Mouse (Mus musculus) hindbrain, embryonic 11.5 days (tissue): ENCODE measurements around the gene Zfp654. TPM values are rescaled to one million over a fixed set of nuclear protein-coding genes. Genes with fewer than 3 reads are reported as not detected.

ENCODE experiments used
- ATAC-seq: fragments of 200-750 bp; cut with Nextera tagmentation; 2 replicates; pipeline ENCODE4 v1.8.0; 2017; ENCODE audit warnings: mild to moderate bottlenecking, moderate TSS enrichment, moderate library complexity; ENCODE audit not compliant: low FRiP score
- DNase-seq: peaks from one replicate; pipeline ENCODE4 v3.0.0-alpha.2; 2015; ENCODE audit warnings: low spot score
- H3K27ac ChIP-seq: fragments of 300-500 bp; sonication (generic); 2 replicates; pipeline ENCODE4 v1.5.1; 2014; ENCODE audit warnings: mild to moderate bottlenecking, low read depth, low read length
- H3K27me3 ChIP-seq: fragments of 300-500 bp; sonication (generic); 2 replicates; pipeline ENCODE4 v1.6.1; 2014; ENCODE audit warnings: mild to moderate bottlenecking, low read length, moderate library complexity, mixed read lengths; ENCODE audit not compliant: control insufficient read depth, insufficient read depth
- H3K36me3 ChIP-seq: fragments of 300-500 bp; sonication (generic); 2 replicates; pipeline ENCODE4 v1.6.1; 2014; ENCODE audit warnings: mild to moderate bottlenecking, low read length, moderate library complexity, mixed read lengths; ENCODE audit not compliant: control insufficient read depth, insufficient read depth
- H3K4me1 ChIP-seq: fragments of 300-500 bp; sonication (generic); replicated peaks from 2 replicates; pipeline ENCODE4 v1.6.1; 2014; ENCODE audit warnings: low read length, mixed read lengths; ENCODE audit not compliant: control insufficient read depth, insufficient read depth
- H3K4me2 ChIP-seq: fragments of 300-500 bp; sonication (generic); replicated peaks from 2 replicates; pipeline ENCODE4 v1.6.1; 2014; ENCODE audit warnings: mild to moderate bottlenecking, low read depth, low read length
- H3K4me3 ChIP-seq: fragments of 300-500 bp; sonication (generic); 2 replicates; pipeline ENCODE4 v1.5.1; 2014; ENCODE audit warnings: low read depth, low read length
- H3K9ac ChIP-seq: fragments of 300-500 bp; sonication (generic); 2 replicates; pipeline ENCODE4 v1.6.1; 2014; ENCODE audit warnings: low read depth, low read length
- H3K9me3 ChIP-seq: fragments of 300-500 bp; sonication (generic); 2 replicates; pipeline ENCODE4 v1.6.1; 2016; ENCODE audit warnings: low read length; ENCODE audit not compliant: control insufficient read depth
- WGBS: fragments of 180-500 bp; shearing (Covaris S2); extraction: QIAGEN DNeasy Blood & Tissue Kit; methylation state at CpG from one replicate; pipeline ENCODE4 v1.1.7; 2014; 5-methylcytosine and 5-hydroxymethylcytosine counted together
- polyA plus RNA-seq: library from polyadenylated mRNA; unstranded; fragments of >200 nt; fragmentation: Nextera tagmentation; extraction: Ambion mirVana; gene quantifications from 2 replicates; pipeline ENCODE4 v1.2.1, GENCODE M21; 2014

Zfp654 gene
- polyA plus RNA-seq, 1 experiment from 2014 or later = 7.6 TPM

DNA sequence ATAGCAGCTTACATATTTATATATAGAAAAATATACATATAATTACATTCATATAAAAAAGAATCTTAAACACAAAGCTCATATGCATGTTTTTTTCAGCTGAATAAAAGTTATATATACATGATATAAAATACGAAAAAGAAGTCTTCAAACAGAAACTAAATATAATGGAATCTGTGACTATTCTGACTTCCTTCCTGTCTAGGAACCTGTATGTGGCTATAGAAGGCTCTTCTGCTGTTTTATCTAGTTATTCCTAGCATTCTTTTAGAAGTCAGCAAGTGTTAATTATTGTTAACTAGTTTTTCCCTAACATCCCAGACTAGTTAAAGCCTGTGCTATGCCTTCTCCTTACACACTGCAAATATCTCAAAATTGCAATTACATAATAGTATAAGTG is 27.6 kb downstream of the Zfp654 start:
- Histone ChIP-seq H3K4me3 (no peak overlapping the region), H3K27me3 (no peaks in the 10 kb centered on the region), H3K4me2 (no peak overlapping the region), H3K4me1 (no peaks in the 10 kb centered on the region), H3K36me3 (no peaks in the 10 kb centered on the region), H3K9me3 (no peaks in the 10 kb centered on the region), H3K27ac (no peak overlapping the region), H3K9ac (no peak overlapping the region)
- no peak for DNase-seq
- WGBS = 89% methylated on average over 1 of the region's 1 CpGs
- ATAC-seq = no peak

DNA sequence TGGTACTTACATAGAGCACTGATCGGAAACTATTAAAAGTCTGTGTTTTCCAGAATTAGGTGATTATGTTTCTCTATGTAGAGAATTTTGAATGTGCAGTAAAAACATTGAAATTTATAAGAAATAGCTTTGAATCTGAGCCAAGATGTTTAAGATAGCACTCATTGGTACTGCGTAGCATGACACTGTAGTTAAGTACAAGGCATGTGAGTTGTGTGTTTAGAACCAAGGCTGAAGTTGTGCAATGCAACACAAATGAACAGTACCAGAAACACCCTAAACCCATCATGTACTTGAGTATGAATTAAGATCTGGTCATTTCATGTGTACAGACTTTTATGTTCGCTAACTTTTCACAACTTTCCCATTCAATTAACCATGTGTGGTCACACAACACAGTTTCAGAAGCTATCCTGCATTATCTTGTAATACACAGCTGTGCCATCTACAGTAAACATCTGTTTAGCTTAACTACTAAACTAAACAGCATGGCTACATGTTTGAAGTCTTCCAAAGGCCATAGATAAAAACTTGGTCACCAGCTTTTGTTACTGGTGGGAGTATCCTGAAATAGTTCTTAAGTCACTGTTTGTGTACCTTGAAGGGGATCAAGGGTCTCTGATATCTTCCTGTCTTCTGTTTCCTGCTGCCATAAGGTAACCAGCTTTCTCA is 34.2 kb downstream of the Zfp654 start:
- Histone ChIP-seq H3K27me3 (no peaks in the 10 kb centered on the region), H3K9me3 (no peaks in the 10 kb centered on the region), H3K36me3 (no peaks in the 10 kb centered on the region), H3K4me2 (no peak overlapping the region), H3K4me3 (no peak overlapping the region), H3K9ac (no peak overlapping the region), H3K27ac (no peak overlapping the region), H3K4me1 (no peaks in the 10 kb centered on the region)
- ATAC-seq (no peak), DNase-seq (no peak)
- 97% methylated on average over 3 of the region's 3 CpGs for WGBS

DNA sequence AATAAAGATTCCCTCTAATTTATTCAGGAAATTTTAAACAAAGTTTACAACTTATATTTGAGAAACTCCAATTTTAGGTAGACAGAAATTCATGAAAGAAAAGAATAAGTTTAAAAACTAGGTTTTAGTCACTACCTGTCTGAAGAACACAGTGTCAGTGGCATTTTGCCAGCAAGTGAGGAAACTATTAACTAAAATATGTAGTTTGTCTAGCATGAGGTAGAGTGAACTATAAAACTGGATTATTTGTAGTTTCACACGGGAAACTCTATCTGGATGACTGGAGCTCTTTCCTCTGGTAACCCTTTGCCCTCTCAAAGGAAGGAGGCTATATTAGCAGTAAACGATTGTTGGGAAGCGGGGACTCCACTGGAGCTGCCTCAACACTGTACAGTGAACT is 48.4 kb downstream of the Zfp654 start:
- Histone ChIP-seq H3K9ac (no peak overlapping the region), H3K9me3 (no peaks in the 10 kb centered on the region), H3K4me2 (no peak overlapping the region), H3K27ac (no peak overlapping the region), H3K27me3 (no peaks in the 10 kb centered on the region), H3K36me3 (no peaks in the 10 kb centered on the region), H3K4me3 (no peak overlapping the region), H3K4me1 (no peaks in the 10 kb centered on the region)
- no peak for ATAC-seq
- DNase-seq = no peak
- 91% methylated on average over 3 of the region's 3 CpGs for WGBS

GRCm38 (mm10) chr16:64801638-64802037 is 49.8 kb downstream of the Zfp654 start:
- no peaks in the 10 kb centered on the region for H3K9me3 ChIP-seq
- no peak overlapping the region for H3K27ac ChIP-seq
- no peaks in the 10 kb centered on the region for H3K4me1 ChIP-seq
- no peak overlapping the region for H3K4me2 ChIP-seq
- DNase-seq (no peak), ATAC-seq (no peak)
- no peak overlapping the region for H3K4me3 ChIP-seq
- H3K9ac ChIP-seq = no peak overlapping the region
- no peaks in the 10 kb centered on the region for H3K27me3 ChIP-seq
- no peaks in the 10 kb centered on the region for H3K36me3 ChIP-seq

GRCm38 (mm10) chr16:64800393-64800792 is 51.1 kb downstream of the Zfp654 start:
- no peaks in the 10 kb centered on the region for H3K27me3 ChIP-seq
- DNase-seq = no peak
- no peaks in the 10 kb centered on the region for H3K9me3 ChIP-seq
- H3K4me3 ChIP-seq = no peak overlapping the region
- no peak overlapping the region for H3K9ac ChIP-seq
- WGBS = 93% methylated on average over 5 of the region's 5 CpGs
- ATAC-seq = no peak
- no peak overlapping the region for H3K4me2 ChIP-seq
- no peak overlapping the region for H3K27ac ChIP-seq
- H3K4me1 ChIP-seq = no peaks in the 10 kb centered on the region
- no peaks in the 10 kb centered on the region for H3K36me3 ChIP-seq

GRCm38 (mm10) chr16:64794802-64795201 is 56.6 kb downstream of the Zfp654 start:
- no peak overlapping the region for H3K27ac ChIP-seq
- ATAC-seq (no peak), DNase-seq (no peak)
- H3K4me3 ChIP-seq = no peak overlapping the region
- H3K4me2 ChIP-seq = no peak overlapping the region
- no peaks in the 10 kb centered on the region for H3K9me3 ChIP-seq
- H3K36me3 ChIP-seq = no peaks in the 10 kb centered on the region
- no peak overlapping the region for H3K9ac ChIP-seq
- WGBS = 90% methylated on average over 2 of the region's 2 CpGs
- H3K27me3 ChIP-seq = no peaks in the 10 kb centered on the region
- H3K4me1 ChIP-seq = no peaks in the 10 kb centered on the region

GRCm38 (mm10) chr16:64789706-64790105 is 61.7 kb downstream of the Zfp654 start:
- Histone ChIP-seq H3K9me3 (no peaks in the 10 kb centered on the region), H3K36me3 (no peaks in the 10 kb centered on the region), H3K27me3 (no peaks in the 10 kb centered on the region), H3K4me2 (no peak overlapping the region), H3K9ac (no peak overlapping the region), H3K27ac (no peak overlapping the region), H3K4me1 (no peaks in the 10 kb centered on the region), H3K4me3 (no peak overlapping the region)
- 98% methylated on average over 3 of the region's 3 CpGs for WGBS
- DNase-seq = no peak
- ATAC-seq = no peak

DNA sequence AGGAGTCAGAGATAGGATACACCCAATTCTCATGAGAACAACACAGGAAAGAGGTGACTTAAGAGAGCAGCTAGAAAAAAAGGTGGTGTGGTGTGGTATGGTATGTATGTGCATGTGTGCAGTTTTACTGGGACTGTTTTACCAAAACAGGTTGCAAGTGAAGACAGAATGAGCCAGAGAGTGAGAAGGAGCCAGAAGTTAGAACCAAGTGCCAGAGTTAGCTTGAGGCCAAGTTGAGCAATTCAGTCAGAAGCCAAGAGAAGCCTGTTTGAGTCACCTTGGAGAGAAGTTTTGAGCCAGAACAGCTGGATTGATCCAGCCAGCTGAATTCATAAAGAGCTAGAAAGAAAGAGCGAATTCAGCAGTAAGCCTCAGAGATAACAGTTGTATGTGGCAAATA is 75.9 kb downstream of the Zfp654 start:
- Histone ChIP-seq H3K9ac (no peak overlapping the region), H3K4me2 (no peak overlapping the region), H3K36me3 (no peaks in the 10 kb centered on the region), H3K4me1 (no peaks in the 10 kb centered on the region), H3K27me3 (no peaks in the 10 kb centered on the region), H3K27ac (no peak overlapping the region), H3K9me3 (no peaks in the 10 kb centered on the region), H3K4me3 (no peak overlapping the region)
- DNase-seq (no peak), ATAC-seq (no peak)
- 85% methylated on average over 1 of the region's 1 CpGs for WGBS

DNA sequence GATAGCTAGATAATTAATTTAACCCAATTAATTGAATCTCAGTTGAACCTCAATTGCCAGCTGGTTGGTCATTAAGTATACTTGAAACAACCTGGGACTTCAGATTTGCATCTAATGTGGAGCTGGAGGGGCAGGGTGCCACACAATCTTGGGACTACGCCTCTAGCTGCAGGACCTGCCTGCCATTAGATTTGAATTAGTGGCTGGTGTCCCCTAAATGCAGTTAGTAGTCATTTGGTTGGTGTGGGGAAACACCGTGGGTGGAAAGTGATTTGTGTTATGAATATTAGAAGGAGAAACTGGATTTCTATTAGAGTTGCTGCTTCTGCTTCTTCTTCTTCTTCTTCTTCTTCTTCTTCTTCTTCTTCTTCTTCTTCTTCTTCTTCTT is 80.0 kb downstream of the Zfp654 start:
- H3K9ac ChIP-seq = no peak overlapping the region
- WGBS = 89% methylated on average over 2 of the region's 2 CpGs
- no peak overlapping the region for H3K27ac ChIP-seq

More for the DNA sequence above, 80.0 kb downstream of the Zfp654 start:
- peak overlapping the region; percentile 17 for H3K4me2 ChIP-seq
- DNase-seq = no peak
- no peak overlapping the region for H3K4me3 ChIP-seq
- ATAC-seq = no peak
- H3K4me1 ChIP-seq = no peaks in the 10 kb centered on the region
- H3K9me3 ChIP-seq = no peaks in the 10 kb centered on the region
- H3K27me3 ChIP-seq = no peaks in the 10 kb centered on the region
- H3K36me3 ChIP-seq = no peaks in the 10 kb centered on the region
